12 mouse cellular contexts compared by ENCODE assay signal in genomic region chr11:118609236-118610000, GRCm38 (mm10).
DNase-seq lines count a peak whose midpoint lies in the region; ATAC-seq lines count a peak whose summit lies in the region.
"Had no signal": no experiment of that assay in that cellular context is flagged by ENCODE, and none has a peak within 500 bp of the region (broad histone marks: within the 10 kb centered on the region; RNA-seq: fewer than 3 reads in every experiment).

No protein-coding gene starts in this region.

- no peak for ATAC-seq in embryonic facial prominence, embryonic 13.5 days (ENCODE audit: insufficient number of reproducible peaks, insufficient read depth, low FRiP score, low TSS enrichment, low read depth)
- ATAC-seq in hindbrain, embryonic 16.5 days: peak; percentile 18; the same call in 1 of the 2 replicates

- no peak overlapping the region for H3K27ac ChIP-seq in embryonic facial prominence, embryonic 13.5 days
- no peak overlapping the region for H3K27ac ChIP-seq in hindbrain, embryonic 16.5 days (ENCODE audit: low read depth, low read length)

- H3K4me2 ChIP-seq in embryonic facial prominence, embryonic 13.5 days: peak overlapping the region; percentile 37; the same call in 1 of the 2 replicates
- H3K4me2 ChIP-seq in hindbrain, embryonic 16.5 days (ENCODE audit: low read length): peak overlapping the region; percentile 35; the same call in 1 of the 2 replicates

- no peak overlapping the region for H3K4me3 ChIP-seq in embryonic facial prominence, embryonic 13.5 days
- H3K4me3 ChIP-seq in hindbrain, embryonic 16.5 days (ENCODE audit: low read length): no peak overlapping the region

- 8% methylated on average over 17 of the region's 17 CpGs for WGBS in embryonic facial prominence, embryonic 13.5 days
- WGBS in hindbrain, embryonic 16.5 days: 15% methylated on average over 17 of the region's 17 CpGs

- peak; percentile 26 for DNase-seq in thymus, postnatal 4 days
- DNase-seq in thymus, adult 18-20 months: no peak
- DNase-seq in spleen, adult 12 weeks (ENCODE audit: low spot score): no peak
- no peak for DNase-seq in heart, postnatal 4 days
- DNase-seq in lung, postnatal 10 days: no peak
- DNase-seq: cerebellum, adult 2 months; kidney, adult 2 months; liver; right cerebral cortex, postnatal 14 days had no signal

- H3K4me1 ChIP-seq in embryonic facial prominence, embryonic 13.5 days: no peaks in the 10 kb centered on the region; the same call in 1 of the 2 replicates
- H3K4me1 ChIP-seq in hindbrain, embryonic 16.5 days (ENCODE audit: control insufficient read depth, insufficient read depth, low read depth, low read length): peaks cover 15% of the 10 kb centered on the region

- no peak overlapping the region for H3K9ac ChIP-seq in embryonic facial prominence, embryonic 13.5 days
- no peak overlapping the region for H3K9ac ChIP-seq in hindbrain, embryonic 16.5 days (ENCODE audit: low read depth, low read length)

- peaks cover 38% of the 10 kb centered on the region for H3K27me3 ChIP-seq in embryonic facial prominence, embryonic 13.5 days
- H3K27me3 ChIP-seq in hindbrain, embryonic 16.5 days (replicated peaks; ENCODE audit: control insufficient read depth, insufficient read depth, low read length): no peaks in the 10 kb centered on the region

- H3K9me3 ChIP-seq in embryonic facial prominence, embryonic 13.5 days: no peaks in the 10 kb centered on the region
- no peaks in the 10 kb centered on the region for H3K9me3 ChIP-seq in hindbrain, embryonic 16.5 days (ENCODE audit: control insufficient read depth, low read length)

- H3K36me3 ChIP-seq in embryonic facial prominence, embryonic 13.5 days: no peaks in the 10 kb centered on the region
- H3K36me3 ChIP-seq in hindbrain, embryonic 16.5 days (ENCODE audit: control insufficient read depth, insufficient read depth, low read length): no peaks in the 10 kb centered on the region
- H3K36me3 ChIP-seq: G1E had no signal
